Mouse (Mus musculus) bone marrow, adult 2 months (tissue): ENCODE measurements around the gene Abca12.

ENCODE experiments used
- CTCF ChIP-seq: fragments of 200-500 bp; IDR thresholded peaks from 2 replicates; pipeline ENCODE4 v1.5.1; 2011; ENCODE audit warnings: low read length, control low read depth; ENCODE audit not compliant: control insufficient read depth, insufficient read depth
- POLR2A ChIP-seq: fragments of 200-500 bp; IDR thresholded peaks from 2 replicates; pipeline ENCODE4 v1.6.1; 2011; ENCODE audit warnings: low read depth, mild to moderate bottlenecking, control low read depth, low read length, borderline replicate concordance; ENCODE audit not compliant: control insufficient read depth

DNA sequence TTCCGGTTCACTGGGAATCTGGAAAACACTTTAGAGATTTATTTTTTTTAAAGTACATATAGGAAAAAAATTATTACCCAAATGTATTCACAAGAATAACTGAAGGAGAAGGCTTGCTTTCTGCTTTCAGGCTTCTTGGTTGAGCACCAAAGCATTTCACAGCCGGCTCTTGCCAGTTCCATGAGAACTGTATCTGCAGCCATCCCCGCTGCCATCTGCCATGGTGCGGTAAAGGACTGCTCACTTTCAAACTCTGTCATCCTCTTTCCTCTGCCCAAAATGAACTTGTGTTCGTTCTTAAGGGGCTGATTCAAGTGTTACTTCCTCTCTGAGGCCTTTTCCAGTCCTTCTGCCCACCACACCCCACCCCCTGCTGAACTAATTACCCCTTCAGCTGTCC lies 3.8 kb upstream of the Abca12 start:
- no peak for TF ChIP-seq CTCF
- TF ChIP-seq POLR2A, result no peak
